Mouse (Mus musculus) ES-E14 (cell line): ENCODE measurements around the gene Defa26.
"Not testable (repeated sequence)": the region's sequence is repeated elsewhere in the genome, so short reads cannot be mapped to it uniquely, and the experiment has no call there.

Experiments
- CHD2 ChIP-seq: IDR thresholded peaks from 2 replicates; pipeline ENCODE4 v1.6.1; 2014; ENCODE audit warnings: mild to moderate bottlenecking, low read depth, low read length, inconsistent platforms
- MAFK ChIP-seq: IDR thresholded peaks from 2 replicates; pipeline ENCODE4 v1.6.1; 2014; ENCODE audit warnings: mild to moderate bottlenecking, low read depth, low read length, inconsistent platforms; ENCODE audit not compliant: insufficient read depth

GRCm38 (mm10) chr8:21655480-21655879 is 37.5 kb downstream of the Defa26 start, which contains the start of gene Defa17:
- TF ChIP-seq MAFK, CHD2: not testable (repeated sequence)
